Mouse (Mus musculus) embryonic fibroblast, embryonic 13.5 days (primary cell): Measurements from ENCODE around the gene Rfx3. TPM values are rescaled to one million over a fixed set of nuclear protein-coding genes. Genes with fewer than 3 reads are reported as not detected.
A peak's percentile ranks its signal among the peaks of the same experiment; 100 is the strongest.

Experiments used
- H3K27ac ChIP-seq: 2 replicates; pipeline ENCODE4 v1.5.1; 2012; ENCODE audit warnings: low read length, control low read depth, inconsistent platforms; ENCODE audit not compliant: insufficient read depth
- H3K4me1 ChIP-seq: 2 replicates; pipeline ENCODE4 v1.6.1; 2011; ENCODE audit warnings: low read length; ENCODE audit not compliant: control insufficient read depth, insufficient read depth
- H3K4me3 ChIP-seq: 2 replicates; pipeline ENCODE4 v1.5.1; 2011; ENCODE audit warnings: mild to moderate bottlenecking, control low read depth, low read length; ENCODE audit not compliant: insufficient read depth
- CTCF ChIP-seq: IDR thresholded peaks from 2 replicates; pipeline ENCODE4 v1.5.1; 2011; ENCODE audit warnings: mild to moderate bottlenecking, control low read depth, low read length, moderate library complexity, borderline replicate concordance; ENCODE audit not compliant: insufficient read depth
- POLR2A ChIP-seq: IDR thresholded peaks from 2 replicates; pipeline ENCODE4 v1.6.1; 2011; ENCODE audit warnings: low read depth, mild to moderate bottlenecking, control low read depth, low read length, moderate library complexity
- polyA plus RNA-seq: library from polyadenylated mRNA; stranded (reverse); fragments of >200 nt; gene quantifications from 2 replicates; pipeline ENCODE4 v1.2.4, GENCODE M21; 2011; ENCODE audit warnings: low read depth; ENCODE audit not compliant: missing spikeins, insufficient read length

The Rfx3 gene
- polyA plus RNA-seq, 1 experiment: 4.5 TPM

- Histone ChIP-seq H3K4me3 (no peak overlapping the region), H3K4me1 (peaks cover 5% of the 10 kb centered on the region), H3K27ac (peak overlapping the region; percentile 60; the same call in 1 of the 2 replicates)
- TF ChIP-seq CTCF: no peak
- TF ChIP-seq POLR2A: no peak
Measured at GRCm38 (mm10) chr19:28004190-28004589, 6.8 kb downstream of the Rfx3 start.

GRCm38 (mm10) chr19:28003474-28003873 lies 7.5 kb downstream of the Rfx3 start:
- no peak overlapping the region for H3K4me3 ChIP-seq
- peaks cover 5% of the 10 kb centered on the region for H3K4me1 ChIP-seq
- peak overlapping the region; percentile 60; the same call in 1 of the 2 replicates for H3K27ac ChIP-seq
- TF ChIP-seq CTCF: no peak
- no peak for TF ChIP-seq POLR2A

GRCm38 (mm10) chr19:28002708-28003107 lies 8.3 kb downstream of the Rfx3 start:
- TF ChIP-seq POLR2A (no peak), CTCF (no peak)
- no peak overlapping the region for H3K27ac ChIP-seq
- H3K4me1 ChIP-seq: peaks cover 5% of the 10 kb centered on the region
- H3K4me3 ChIP-seq: no peak overlapping the region

- H3K4me3 ChIP-seq: no peak overlapping the region
- TF ChIP-seq POLR2A (no peak), CTCF (no peak)
- H3K27ac ChIP-seq: no peak overlapping the region
- no peaks in the 10 kb centered on the region for H3K4me1 ChIP-seq
Measured at GRCm38 (mm10) chr19:27992800-27993199, 18.2 kb downstream of the Rfx3 start.

GRCm38 (mm10) chr19:27988746-27989145 lies 22.2 kb downstream of the Rfx3 start:
- Histone ChIP-seq H3K4me3 (no peak overlapping the region), H3K27ac (no peak overlapping the region), H3K4me1 (no peaks in the 10 kb centered on the region)
- no peak for TF ChIP-seq CTCF
- no peak for TF ChIP-seq POLR2A

- Histone ChIP-seq H3K4me1 (no peaks in the 10 kb centered on the region), H3K27ac (no peak overlapping the region), H3K4me3 (no peak overlapping the region)
- no peak for TF ChIP-seq POLR2A
- no peak for TF ChIP-seq CTCF
Measured at GRCm38 (mm10) chr19:27967590-27967989, 43.4 kb downstream of the Rfx3 start.

- H3K4me3 ChIP-seq: no peak overlapping the region
- no peak overlapping the region for H3K27ac ChIP-seq
- TF ChIP-seq CTCF (no peak), POLR2A (no peak)
- H3K4me1 ChIP-seq: no peaks in the 10 kb centered on the region
Measured at GRCm38 (mm10) chr19:27961271-27961670, 49.7 kb downstream of the Rfx3 start.

GRCm38 (mm10) chr19:27935453-27935852 lies 75.5 kb downstream of the Rfx3 start:
- no peaks in the 10 kb centered on the region for H3K4me1 ChIP-seq
- TF ChIP-seq POLR2A: no peak
- no peak for TF ChIP-seq CTCF
- no peak overlapping the region for H3K27ac ChIP-seq
- H3K4me3 ChIP-seq: no peak overlapping the region

- TF ChIP-seq POLR2A (no peak), CTCF (no peak)
- Histone ChIP-seq H3K4me3 (no peak overlapping the region), H3K27ac (no peak overlapping the region), H3K4me1 (no peaks in the 10 kb centered on the region)
Measured at GRCm38 (mm10) chr19:27931136-27931535, 79.8 kb downstream of the Rfx3 start.

GRCm38 (mm10) chr19:27926378-27926777 lies 84.6 kb downstream of the Rfx3 start:
- TF ChIP-seq POLR2A (no peak), CTCF (no peak)
- H3K27ac ChIP-seq: no peak overlapping the region
- no peaks in the 10 kb centered on the region for H3K4me1 ChIP-seq
- H3K4me3 ChIP-seq: no peak overlapping the region

- TF ChIP-seq CTCF (no peak), POLR2A (no peak)
- Histone ChIP-seq H3K4me3 (no peak overlapping the region), H3K4me1 (no peaks in the 10 kb centered on the region), H3K27ac (no peak overlapping the region)
Measured at GRCm38 (mm10) chr19:27919040-27919439, 91.9 kb downstream of the Rfx3 start.

GRCm38 (mm10) chr19:27916446-27916845 lies 94.5 kb downstream of the Rfx3 start:
- TF ChIP-seq POLR2A: no peak
- no peak for TF ChIP-seq CTCF
- no peaks in the 10 kb centered on the region for H3K4me1 ChIP-seq
- H3K27ac ChIP-seq: no peak overlapping the region
- no peak overlapping the region for H3K4me3 ChIP-seq
